Mouse (Mus musculus) right cerebral cortex, adult 18-20 months (tissue): ENCODE measurements around the gene Tcte2.
A peak's percentile ranks its signal among the peaks of the same experiment; 100 is the strongest.

Experiments
- DNase-seq: peaks from one replicate; pipeline ENCODE4 v3.0.0; 2022; ENCODE audit warnings: mixed read lengths

Gene Tcte2

DNA sequence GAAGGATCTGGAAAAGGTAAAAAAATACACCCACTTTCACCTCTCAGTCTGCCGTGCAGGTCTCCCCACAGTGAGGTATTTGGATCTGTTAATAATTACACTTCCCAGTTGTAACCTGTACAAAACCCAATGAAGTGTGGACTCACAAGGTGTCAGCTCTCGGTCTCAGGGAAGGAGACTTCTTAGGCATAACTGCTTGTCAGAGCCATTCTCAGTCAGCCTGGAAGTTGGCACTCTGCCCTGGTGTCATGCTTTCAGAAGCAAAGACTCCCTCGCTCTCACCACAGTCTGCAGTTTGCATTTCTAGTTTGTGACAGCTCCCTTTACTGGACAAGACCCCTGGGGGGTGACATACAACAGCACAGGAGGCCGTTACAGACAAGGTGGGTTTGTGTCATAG is 16.8 kb downstream of the Tcte2 start:
- no peak for DNase-seq

DNA sequence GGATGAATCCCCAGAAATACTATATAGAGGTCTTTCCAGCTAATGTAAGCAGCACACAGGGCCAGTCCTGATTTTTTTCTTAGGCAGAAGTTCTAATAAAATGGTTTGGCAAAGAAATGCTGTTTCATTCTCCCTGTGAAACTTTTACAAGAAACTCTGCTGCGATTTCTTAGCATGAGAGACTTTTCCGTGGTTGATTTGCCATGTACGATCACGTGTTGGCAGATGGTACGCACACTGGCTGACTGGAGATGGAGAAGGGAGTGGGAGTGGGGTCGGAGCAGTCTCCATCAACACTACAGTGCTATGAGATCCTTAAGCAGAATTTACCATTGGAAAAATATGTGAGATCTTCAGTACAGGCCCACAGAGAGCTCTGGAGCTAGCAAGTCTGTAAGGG is 17.4 kb downstream of the Tcte2 start:
- no peak for DNase-seq

DNA sequence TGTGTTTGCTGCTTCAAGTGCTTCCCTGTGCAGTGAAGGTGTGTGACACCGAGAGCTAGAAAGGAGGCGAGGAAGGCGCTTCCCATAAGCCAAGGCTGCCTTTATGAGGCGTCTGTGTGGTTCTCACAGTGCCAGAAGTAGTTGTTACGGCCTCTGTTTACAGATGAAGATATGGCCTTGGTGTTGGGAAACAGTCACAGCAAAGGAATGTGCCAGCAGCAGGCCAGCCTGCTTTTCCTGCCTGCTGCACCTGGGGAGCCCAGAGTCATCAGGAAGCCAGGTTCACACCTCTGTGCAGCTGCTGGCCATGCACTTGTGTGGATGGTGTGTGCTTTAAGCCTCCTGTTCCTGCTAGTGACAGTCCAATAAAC is 17.9 kb downstream of the Tcte2 start:
- DNase-seq = no peak

DNA sequence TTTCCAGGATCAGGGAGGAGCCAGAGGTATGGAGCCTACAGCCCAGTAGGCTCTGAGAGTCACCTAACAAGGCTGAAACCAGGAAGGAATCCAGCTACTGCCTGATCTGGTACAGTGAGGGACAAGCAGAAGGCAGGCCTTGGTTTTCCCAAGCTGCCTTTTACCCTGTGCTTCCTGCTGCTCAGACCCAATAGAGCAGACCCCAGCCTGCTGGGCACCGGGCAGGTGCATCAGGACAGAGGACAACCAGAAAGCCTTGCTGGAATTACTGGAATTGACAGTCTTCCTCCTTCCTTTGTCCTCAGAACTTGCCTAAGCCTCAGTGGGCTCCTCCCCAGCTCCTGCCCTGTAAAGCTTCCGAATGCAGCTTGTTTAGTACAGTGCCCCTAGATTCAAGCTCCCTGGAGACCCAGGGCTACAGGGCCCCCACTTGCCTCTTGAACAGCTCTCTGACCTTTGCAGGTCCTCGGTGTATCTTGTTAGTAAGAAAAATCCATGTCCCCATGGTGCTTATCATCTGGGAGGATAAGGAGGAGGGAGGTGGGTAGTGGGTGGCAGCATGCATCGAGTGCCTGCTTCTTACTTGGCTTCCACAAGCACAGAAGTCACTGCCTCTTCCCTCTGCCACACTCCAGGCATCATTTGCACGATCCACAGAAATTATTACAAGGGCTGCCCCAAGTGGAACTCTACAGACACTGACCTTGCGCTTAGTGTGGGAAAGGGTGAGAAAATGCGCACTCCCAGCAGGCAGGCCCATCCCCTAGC is 18.5 kb downstream of the Tcte2 start:
- DNase-seq = no peak

GRCm38 (mm10) chr17:13742334-13742733 is 19.3 kb downstream of the Tcte2 start:
- DNase-seq = no peak

DNA sequence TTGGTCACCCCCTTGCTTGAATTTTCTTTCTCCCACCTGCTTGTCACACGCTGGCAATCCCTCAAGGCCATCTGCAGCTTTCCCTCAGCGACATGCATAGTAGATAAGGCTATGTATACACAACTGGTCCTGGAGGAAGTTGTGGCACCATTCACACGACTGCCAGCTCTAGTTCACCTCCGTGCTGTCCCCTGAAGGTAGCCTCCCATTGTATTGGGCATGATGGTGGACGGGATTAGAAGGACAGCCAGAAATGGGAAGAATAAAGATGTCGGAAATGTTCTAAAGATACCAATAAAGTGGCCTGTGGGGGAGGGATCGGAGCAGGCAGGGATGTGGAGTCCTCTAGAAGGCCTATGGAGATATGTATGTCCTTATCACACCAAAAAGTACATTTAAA is 20.0 kb downstream of the Tcte2 start:
- no peak for DNase-seq

- DNase-seq = no peak
Observed at GRCm38 (mm10) chr17:13740796-13741195, 20.8 kb downstream of the Tcte2 start.

GRCm38 (mm10) chr17:13739981-13740380 is 21.6 kb downstream of the Tcte2 start:
- no peak for DNase-seq

DNA sequence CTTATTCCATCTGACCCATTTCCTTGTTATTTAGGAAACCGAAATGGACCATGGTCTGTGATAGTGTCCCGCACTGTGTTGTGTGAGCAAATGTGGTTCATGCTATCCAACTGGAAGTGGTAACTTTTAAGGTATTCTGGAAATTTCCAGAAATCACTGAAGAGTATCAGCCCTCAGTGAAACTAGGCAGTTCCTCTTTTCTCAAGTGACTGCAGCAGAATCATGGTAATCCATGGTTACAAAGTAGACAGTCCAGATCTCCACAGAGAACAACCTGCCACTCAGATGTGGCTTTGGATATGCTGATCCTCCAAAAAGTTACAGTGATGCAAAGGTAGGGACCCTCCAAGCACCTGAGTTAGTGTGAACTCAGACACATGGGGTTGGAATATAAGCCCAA is 22.7 kb downstream of the Tcte2 start:
- no peak for DNase-seq

DNA sequence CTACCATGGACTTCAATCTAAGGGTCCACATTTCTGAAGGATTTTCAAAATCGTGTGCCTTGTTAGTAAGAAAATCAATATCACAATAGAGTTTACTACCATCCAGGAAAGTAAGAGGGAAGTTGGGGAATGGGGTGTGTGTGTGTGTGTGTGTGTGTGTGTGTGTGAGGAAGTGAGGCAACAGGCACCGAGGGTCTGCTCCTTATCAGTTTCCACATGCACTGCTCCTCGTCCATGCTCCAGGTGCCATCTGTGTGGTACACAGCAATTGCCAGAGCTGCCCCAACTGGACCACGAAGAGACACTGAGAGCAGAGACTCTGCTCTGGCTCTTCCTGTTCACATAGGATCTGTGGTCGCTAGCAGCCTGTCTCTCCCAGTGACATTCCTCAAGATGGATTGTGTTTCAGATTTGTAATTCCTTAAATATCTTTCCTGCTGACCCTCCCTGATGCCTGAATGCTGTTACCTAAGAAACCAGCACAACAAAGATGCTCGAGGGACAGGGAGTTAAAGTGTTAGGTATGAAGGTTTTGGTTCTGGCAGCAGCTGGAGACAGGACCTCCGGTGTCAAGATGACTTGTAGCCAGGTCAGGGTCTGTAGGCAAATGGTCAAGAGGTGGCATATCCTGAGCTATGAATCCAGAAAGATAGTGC is 23.4 kb downstream of the Tcte2 start:
- no peak for DNase-seq

DNA sequence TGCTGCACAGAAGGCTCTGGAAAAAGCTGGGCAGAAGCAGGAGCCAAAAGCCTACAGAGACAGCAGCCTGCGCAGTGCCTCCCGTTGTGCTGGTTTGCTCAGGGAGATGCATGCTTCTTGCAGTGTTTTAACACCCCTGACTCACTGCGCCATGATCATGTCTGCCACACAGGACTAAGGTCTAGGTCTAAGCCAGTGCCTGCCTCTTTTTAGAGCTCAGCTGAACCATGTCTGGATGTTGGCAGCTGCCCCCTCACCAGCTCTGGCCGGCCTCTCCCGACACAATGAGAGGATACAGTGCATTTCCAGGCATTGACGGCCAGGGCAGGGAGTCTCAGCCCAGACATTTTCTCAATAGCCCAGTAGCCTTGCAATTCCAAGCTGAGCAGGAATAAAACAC is 24.3 kb downstream of the Tcte2 start:
- DNase-seq = peak; percentile 39

GRCm38 (mm10) chr17:13735803-13736282 is 25.8 kb downstream of the Tcte2 start:
- DNase-seq = no peak

DNA sequence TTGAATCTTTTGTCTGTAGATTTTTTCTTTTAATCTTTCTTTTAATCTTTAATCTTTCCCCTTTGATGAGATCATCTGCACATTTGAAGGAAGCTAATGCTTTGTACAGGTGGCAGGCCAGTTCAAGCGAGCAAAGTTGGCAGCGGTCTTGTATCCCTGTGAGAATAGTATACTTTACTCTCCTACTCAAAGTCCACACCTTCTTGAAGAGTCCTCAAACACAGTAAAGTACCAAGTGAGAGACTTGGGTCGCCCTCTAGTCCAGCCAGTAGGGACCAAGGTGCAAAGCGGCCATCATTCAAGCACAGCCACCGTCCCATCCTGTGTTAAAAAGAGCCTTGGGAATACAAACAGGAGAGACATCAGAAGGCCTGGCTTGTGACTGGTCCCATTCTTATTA is 26.6 kb downstream of the Tcte2 start:
- no peak for DNase-seq

- no peak for DNase-seq
Observed at GRCm38 (mm10) chr17:13733971-13734370, 27.7 kb downstream of the Tcte2 start.

DNA sequence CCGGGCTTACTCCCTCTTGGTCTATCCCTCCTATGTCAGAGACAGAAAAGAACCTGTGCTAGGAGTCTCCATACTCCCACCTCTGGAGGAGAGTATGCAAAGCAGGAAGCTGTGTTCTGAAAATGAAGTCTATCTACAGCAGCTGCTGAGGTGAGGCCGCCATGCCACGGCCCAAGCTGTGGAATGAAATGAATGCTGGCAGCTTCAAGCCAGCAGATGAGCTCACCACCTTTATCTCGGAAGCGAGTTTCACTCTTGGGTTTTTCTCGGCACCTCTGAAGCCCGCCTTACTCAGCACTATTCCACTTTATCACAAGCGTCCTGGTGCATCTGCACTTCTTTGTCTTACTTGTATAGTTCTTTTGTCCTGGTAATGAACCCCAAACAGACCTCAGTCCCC is 28.9 kb downstream of the Tcte2 start:
- no peak for DNase-seq

DNA sequence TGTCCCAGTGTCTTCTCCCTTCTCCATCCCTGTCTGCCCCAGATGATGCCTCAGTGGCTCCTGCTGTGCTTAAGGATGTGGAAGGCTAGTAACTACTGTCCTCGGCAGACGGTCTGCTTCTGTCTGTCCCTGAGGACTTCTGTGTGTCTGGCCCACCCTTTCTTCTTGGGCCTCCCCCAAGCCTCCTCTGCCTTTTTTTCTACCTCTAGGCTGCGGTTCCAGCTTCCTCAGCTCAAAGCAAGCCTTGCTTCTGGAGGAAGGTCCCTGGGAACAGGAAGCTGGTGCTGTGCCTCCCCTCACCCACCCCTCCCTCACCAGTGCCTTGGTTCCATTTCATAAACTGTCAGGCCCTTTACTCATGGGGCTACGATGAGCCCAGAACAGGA is 29.9 kb downstream of the Tcte2 start:
- DNase-seq = no peak

GRCm38 (mm10) chr17:13730980-13731726 is 30.5 kb downstream of the Tcte2 start:
- no peak for DNase-seq

DNA sequence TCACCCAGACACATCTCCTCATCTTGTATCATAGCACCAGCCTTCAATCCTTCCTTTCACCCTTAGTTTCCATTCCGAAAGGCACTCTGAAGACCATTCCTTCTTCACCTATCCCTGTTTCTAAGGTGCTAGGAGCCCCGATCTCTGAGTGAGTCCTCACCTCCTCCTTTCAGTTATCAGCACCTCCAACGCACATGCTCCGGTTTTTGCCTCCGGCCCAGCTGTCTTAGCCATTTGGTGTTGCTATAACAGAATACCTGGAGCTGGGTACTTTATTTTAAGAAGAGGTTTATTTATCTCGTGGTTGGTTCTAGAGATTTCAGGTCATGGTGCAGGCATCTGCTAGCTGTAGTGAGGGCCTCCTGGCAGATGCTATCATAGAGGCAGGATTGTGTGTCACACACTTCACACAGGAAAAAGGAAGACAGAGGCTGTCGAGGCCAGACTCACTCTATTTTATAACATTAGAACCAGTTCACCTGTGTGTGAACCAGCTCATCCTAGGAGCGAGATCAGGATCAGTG is 34.7 kb downstream of the Tcte2 start:
- peak; percentile 30 for DNase-seq

DNA sequence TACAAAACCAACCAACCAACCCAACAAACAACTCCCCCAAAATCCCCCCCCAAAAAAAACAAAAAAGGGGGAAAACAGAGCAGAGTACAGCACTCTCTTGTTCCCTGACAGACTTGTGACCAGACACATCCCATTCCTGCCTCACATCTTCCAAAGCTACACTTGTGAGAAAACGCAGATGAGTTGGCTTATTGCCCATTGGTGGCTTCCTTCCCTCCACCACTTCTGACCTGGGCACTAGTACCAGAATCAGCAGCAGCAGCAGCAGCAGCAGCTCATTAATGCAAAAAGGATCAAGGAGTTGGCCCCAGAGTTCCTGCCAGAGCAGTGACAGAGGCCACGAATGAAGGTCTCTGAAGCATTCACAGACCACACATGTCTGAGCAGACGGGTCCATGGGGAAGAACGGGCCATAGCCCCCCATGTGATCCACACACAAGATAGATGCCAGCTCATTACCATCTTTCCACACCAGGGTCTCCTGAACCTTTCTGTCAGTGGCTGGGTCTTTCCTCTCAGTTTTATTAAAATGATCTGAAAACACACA is 36.5 kb downstream of the Tcte2 start:
- no peak for DNase-seq

- no peak for DNase-seq
Observed at GRCm38 (mm10) chr17:13722434-13722833, 39.2 kb downstream of the Tcte2 start.

- no peak for DNase-seq
Observed at GRCm38 (mm10) chr17:13721372-13721771, 40.3 kb downstream of the Tcte2 start.

GRCm38 (mm10) chr17:13720187-13720586 is 41.4 kb downstream of the Tcte2 start:
- no peak for DNase-seq

DNA sequence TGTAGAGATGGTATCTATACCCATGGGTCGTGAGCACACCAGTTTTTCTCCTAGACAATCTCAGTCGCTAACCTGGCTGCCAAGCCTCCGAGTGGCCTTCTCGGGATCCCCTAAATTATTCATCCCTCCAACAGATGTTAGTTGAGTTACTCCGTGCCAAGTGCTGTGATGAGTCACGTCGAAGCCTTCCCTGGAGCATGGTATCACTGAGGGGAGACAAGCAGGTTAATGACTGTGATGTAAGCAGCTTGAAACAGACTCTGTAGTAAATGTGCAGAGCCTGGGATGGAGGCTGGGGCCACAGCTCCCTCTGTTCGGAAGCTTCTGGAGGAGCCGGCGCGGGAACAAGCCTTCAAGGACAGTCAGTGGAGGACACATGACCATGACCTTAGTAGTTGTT is 44.2 kb downstream of the Tcte2 start:
- DNase-seq = peak; percentile 51
